Mouse (Mus musculus): ENCODE measurements around the gene Rnf144a.

The Rnf144a gene

DNA sequence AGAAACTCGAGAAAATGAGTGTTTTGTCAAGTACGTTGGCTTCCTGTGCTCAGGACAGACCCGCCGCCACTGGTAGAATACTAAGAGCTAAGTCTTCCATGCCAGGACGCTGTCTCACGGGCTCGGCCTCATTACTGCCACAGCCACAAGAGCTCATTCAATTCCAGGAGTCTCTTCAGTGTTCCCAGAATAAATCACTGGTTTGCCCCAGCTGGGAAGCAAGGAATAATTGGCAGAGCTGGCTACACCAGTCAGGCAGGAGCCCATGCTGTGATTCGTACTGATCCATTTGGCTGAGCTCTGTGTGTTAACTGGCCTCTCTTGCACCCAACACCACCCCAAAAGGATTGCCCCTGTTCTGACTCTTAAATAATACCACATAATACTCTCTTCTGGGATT, 45.0 kb downstream of the Rnf144a start:
- peak; percentile 80 to 89 for DNase-seq (ENCODE audit: low spot score in 2 of 2)

DNA sequence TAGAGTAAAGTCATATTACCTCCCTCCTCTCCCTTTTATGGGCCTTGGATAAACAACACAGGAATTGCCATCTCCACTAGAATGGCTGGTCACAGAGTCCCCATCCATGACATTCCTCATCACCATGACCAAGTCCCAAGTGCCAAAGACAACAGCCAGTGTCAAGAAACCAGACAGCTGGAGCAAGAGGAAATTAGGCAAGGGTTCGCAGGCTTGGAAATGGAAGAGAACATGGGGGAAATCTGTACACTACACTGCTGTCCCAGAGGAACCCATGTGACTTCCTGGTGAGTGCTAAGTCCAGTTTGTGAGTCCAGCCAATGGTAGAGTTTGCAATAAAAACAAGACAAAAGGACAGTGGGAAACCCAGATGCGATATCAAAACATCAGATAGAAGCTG, 47.7 kb downstream of the Rnf144a start:
- DNase-seq (ENCODE audit: low spot score in 2 of 2) = no peak

DNA sequence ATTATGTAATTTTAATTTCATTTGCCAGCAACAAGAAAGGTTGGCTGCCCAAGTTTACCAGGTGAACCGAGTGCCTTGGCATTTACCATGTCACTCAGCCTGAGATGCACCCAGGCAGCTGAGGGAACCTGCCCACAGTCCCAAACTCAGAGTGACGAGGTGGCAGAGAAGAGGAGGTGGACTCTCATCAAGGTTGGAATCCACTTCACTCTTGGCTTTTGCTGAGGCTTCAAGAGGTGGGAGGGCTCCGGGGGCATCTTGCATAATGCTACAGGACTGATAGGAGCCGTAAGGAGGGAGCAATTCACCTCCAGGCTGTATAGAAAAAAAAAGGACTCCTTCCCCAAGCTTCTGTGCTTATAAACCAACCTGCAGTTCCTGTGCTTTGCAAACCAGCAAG, 48.7 kb downstream of the Rnf144a start:
- DNase-seq (ENCODE audit: low spot score in 2 of 2) = no peak

DNA sequence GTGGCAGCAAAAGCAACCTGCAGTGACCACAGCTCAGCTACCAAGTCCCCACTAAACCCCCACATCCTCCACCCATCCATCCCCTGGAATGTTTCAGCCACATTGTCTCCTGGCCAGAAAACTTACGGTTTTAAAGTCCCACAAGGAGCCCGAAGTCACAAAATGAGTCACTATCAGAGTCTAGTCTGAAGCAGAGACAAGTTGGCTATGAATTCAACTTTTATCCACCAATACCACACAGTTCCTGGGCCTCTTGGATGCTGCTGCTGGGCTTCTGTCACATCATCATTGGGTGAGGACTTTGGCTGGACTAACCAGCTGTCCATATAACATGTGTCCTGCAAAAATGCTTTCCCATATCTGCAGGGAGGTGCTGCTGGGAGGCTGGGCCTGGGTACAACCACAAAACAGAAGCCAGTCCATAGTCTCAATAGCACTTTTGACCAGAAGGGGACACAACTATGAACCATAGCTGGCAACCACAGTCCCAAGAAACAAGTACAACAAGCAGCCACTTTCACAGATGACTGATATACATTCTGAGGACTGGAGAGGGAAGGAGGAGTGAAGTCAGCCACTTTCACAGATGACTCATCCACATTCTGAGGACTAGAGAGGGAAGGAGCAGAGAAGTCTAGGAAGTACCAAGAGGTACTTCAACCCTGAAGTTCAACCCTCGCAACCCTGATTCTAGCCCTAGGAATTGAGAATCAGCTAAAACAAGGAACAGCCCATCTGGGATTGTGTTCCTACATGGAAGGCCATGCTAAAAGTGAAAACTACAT, 49.3 kb downstream of the Rnf144a start:
- no peak for DNase-seq (ENCODE audit: low spot score in 2 of 2)

DNA sequence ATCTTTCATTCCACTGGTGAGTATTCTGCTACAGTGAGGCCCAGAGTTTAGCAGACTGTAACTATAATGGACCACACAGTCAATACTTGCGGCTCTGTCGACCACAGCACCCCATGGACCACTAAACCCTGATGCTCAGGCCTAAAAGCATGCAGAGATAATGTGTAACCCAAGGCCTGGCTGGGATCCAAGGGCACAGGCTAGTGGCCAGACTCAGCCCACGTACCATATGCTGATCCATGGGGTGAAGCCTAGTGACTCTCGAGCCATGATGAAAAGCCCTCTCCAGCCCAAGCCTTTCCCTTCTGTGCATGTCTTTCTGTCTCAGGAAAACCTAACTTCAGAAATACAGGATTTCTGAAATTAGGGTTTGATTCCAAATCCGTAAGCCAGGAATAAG, 50.2 kb downstream of the Rnf144a start:
- no peak for DNase-seq (ENCODE audit: low spot score in 2 of 2)

DNA sequence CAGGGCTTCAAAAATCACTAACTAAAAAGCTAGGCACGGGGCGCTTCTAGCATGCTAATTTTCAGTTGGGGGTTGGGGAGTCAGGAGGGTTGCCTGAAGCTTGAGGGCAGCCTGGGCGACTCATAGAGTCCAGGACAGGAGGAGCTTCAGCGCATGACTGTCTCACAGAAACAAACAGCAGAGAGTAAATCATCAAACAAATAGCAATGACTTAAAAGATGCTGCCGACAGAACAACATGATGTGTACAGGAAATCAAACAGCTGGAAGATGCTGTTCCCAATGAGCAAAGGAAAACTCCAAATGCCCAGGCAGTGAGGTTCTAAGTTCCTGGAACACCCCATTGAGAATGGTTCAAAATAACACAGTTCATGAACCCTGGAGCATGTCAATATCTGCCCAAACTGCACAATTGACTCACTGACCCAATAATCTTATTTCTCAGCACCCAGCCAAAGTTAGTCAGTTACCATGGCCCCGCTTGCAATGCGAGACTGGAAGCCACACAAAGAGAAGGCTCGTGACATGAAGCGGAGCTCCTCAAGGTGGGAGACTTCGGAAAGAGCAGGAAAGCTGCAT, 54.0 kb downstream of the Rnf144a start:
- DNase-seq (ENCODE audit: low spot score in 2 of 2) = no peak

DNA sequence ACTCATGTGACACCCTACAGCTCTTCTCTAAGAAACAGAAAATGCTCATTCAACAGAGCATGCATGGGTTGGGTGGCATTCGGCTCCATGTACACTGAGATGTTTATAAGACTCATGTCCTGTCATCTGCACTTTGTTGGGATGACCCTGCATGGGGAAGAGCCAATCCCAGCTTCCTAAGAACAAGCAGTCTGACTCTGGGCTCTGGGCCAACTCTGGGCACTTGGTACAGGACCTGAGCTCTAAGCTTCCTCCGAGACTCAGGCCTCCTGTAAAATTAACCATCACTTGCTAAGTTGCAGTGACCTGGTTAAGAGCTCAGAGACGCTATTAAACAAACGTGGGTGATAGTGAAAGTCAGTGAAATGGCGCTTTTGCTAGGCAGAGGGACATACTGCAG, 55.2 kb downstream of the Rnf144a start:
- DNase-seq (ENCODE audit: low spot score in 2 of 2) = peak; percentile 62 to 67

DNA sequence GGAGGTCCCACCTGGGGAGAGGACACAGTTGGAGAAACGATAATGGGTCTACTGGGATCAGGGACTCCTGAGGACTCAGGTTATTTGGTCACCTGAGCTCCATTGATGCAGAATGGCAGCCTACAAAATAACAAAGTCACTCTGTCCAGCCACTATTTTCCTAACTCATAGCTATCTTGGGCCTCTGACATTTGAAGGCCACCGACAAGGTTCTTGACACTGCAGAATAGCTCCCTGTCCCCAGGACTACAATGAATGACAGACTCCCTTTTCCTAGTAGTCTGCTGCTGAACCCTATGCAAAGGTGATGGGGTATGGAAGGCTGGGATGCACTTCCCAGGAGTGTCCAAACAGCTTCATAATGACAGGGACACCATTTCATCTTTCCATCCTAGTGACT, 55.8 kb downstream of the Rnf144a start:
- DNase-seq (ENCODE audit: low spot score in 2 of 2) = no peak

DNA sequence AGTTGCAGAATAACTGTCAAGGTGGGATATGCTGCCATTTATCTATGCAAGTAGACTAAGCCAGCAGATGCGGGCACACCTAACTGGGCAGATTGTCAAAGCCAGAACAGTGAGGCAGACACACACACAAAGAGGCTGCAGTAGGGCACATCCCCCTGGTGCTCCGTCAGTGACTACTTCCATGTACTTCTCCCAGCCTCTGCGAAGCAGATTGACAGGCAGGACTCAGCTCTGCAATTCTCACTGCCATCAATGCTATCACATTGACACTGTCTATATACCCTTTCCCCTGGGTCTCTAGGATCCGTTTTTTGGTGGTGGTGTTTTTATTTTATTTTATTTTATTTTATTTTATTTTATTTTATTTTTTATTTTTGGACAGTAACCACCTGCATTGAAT, 57.8 kb downstream of the Rnf144a start:
- DNase-seq (ENCODE audit: low spot score in 2 of 2) = no peak

DNA sequence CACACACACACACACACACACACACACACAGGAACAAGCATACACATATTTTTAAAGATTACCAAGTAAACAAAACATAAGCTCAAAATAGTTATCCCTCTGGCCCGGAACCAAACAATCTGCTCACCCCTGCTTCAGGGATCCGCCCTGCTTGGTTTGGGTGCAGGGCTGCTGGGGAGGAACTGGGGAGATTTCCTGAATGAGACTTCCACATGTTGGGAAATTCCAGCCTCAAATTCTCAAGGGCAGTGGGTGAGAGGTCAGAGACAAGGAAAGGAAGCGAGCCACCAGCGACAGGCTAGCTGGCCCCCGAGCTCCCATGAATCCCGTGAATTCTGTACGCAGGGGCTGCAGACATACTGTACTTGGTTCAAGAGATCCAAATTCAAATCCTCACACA, 58.9 kb downstream of the Rnf144a start:
- no peak for DNase-seq (ENCODE audit: low spot score in 2 of 2)

DNA sequence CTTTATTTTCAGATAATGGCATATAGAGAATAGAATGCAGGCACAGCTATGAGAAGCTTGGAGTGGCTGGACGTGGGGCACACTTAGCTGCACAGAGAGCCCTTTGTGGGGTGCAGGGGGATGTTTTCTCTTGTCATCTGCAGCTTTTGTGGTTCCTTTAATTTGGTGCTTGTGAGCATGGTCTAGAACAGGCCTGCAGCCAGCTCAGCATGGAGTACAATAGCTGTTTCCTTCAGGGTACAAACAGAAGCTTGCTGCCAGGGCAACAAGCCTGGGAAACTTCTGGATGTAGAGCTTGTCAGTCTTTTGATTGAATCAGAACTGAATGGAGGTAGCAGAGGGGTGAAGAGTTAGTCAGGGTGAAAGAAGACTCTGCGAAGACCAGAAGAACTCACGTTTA, 63.7 kb downstream of the Rnf144a start:
- DNase-seq (ENCODE audit: low spot score in 2 of 2) = peak; percentile 58 to 78

DNA sequence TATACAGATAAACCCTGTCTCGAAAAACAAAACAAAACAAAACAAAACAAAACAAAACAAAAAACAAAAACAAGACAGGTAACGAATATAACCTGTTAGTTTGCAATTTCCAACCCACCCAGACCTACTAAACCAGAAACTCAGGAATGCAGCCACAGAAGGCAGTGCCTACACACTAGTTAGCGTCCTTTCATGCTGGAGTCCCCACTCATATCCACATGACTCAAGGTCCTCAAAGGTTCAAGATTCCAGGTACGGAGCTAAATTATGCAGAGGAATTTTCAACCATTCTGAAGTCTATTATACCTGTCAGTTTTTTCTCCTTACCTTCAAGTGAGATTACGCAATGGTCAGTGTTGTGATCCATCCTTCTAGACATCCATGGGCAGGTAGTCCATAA, 70.6 kb downstream of the Rnf144a start:
- DNase-seq (ENCODE audit: low spot score in 2 of 2) = no peak

DNA sequence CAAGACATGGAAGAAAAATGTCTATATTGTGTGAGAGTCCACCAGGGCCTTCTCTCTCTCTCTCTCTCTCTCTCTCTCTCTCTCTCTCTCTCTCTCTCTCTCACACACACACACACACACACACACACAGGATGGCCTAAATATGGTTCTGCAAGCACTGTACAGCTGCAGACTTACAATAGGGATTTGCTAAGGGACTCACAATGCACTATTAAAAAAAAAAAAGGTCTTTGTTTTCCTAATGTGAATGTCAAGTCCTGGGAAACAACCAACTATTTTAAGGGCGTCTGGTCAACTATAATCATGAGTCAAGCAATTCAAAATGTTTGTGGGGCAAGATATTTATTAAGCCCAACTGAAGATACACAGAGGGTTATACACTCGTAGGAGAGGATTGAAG, 71.9 kb downstream of the Rnf144a start:
- DNase-seq (ENCODE audit: low spot score in 2 of 2) = no peak

DNA sequence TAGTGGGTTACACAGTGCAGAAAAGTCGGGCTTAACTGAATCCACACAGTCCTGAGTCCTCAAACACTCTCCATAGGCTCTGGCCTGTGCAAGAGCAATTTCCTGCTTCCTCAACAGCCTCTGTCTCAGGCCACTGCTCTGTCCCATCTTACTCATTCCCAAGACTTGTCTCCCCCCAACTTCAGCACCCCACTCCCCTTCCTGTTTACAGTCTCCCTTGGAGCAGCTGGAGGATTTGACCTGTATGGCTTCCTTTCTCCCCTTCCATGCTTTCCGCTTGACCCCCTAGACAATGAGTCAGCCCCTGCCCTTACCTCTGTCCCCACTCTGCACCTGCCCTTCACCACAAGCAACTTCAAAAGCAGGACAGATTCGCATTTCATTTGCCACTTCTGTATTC, 72.4 kb downstream of the Rnf144a start:
- no peak for DNase-seq (ENCODE audit: low spot score in 2 of 2)

DNA sequence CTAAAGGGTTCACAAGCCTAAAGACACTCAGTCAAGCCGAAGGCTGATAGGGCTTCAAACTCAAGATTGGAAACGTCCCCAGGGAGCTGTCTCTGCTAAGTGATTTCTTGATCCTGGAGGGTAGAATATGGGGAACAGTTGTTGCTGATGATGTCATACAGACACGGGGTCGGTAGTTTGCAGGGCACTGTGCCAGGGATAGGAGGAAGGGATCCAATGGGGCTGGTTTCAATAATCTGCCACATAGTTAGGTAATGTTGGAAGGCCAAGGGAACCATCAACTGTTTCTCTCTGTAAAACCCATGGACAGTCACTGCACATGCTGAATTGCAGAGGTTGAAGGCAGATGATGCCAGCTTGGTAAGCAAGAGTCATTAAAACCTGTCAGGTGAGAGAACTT, 73.0 kb downstream of the Rnf144a start:
- no peak for DNase-seq (ENCODE audit: low spot score in 2 of 2)

DNA sequence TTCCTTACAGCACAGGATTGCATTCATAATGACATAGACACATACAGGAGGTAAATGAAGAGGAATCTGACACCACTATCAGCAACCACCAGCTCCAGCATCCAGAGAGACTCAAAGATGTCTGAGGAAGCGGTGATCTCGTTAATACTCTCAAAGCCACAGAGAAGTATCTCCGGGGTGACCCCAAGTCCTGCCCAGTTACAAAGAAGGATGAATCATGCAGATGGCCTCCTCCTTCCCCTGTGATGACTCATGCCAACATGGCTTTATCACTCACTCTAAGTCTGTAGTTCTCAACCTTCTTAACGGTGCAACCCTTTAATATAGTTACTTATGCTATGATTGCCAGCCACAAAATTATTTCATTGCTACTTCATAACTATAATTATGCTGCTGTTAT, 74.4 kb downstream of the Rnf144a start:
- DNase-seq (ENCODE audit: low spot score in 2 of 2) = no peak

DNA sequence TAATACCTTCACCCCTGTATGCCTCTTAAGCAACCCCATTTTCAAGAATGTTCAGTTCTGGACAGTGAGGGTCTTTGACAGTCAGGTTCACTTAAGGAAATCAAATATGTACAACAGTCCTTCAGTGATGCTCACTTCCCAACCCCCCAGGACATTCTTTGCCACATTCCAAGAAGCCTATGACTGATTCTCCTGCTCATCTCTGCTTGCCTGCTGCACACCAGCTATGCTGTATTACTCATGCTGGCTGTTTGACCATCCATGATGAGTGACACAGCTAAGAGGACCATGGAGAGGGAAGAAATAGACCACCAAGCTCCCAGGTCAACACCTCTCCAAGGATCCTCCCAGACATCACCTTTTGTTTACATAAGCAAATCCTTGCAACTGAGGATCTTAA, 75.2 kb downstream of the Rnf144a start:
- no peak for DNase-seq (ENCODE audit: low spot score in 2 of 2)

DNA sequence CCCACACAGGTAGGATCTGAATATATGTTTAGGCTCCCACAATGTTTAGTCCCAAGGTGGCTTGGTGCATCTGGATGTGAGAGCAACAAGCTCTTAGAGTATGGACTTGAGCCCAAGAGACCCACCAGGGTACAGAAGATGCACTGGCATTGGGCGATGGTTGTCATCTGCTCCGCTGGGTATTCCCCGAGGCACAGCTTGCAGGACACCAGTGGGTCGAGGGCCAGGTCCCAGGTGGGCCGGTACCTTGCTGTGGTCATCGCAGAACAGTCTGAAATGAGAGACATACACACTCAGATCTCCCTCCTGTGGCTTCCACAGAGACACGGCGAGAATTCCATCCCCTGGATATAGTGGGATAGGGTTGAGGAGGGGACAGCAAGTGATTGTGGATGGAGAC, 75.9 kb downstream of the Rnf144a start:
- DNase-seq (ENCODE audit: low spot score in 2 of 2) = no peak

DNA sequence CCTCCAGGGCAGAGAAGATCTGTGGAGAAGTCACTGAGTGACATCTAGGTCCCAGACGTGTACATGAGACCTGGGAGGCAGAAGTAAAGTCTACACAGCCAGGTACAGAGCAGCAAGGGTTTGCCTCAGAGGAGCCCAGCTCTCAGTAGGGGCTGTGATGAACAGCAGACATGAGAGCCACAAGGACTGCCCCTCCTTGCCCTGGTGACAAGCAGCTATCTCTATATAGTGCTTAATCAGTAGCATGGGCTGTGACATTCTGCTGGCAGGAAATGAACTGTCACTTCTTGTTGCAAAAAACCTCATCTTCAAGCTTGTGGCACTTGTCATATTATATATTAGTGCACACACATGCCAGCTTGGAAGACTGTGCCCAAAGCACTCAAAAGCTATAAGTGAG, 81.4 kb downstream of the Rnf144a start:
- DNase-seq (ENCODE audit: low spot score in 2 of 2) = no peak

DNA sequence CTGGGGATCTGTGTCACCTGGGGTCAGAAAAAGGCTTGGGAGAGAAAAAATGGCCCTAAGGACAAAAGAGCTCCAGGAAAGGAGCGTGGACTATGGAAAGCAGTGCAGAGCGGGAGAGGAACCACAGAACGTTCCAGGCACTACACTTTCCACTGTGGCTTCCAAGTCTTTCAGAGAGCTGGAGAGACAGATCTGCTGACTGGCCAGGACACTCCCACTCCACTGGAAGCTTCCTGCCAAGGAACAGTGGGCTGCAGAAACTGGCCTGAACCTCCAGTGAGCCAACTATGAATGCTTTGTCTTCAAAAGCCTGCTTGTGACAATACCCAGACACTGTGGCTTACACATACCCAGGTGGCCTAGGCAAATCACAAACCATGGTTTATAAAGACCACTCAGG, 84.0 kb downstream of the Rnf144a start:
- peak; percentile 68 to 77 for DNase-seq (ENCODE audit: low spot score in 2 of 2)

DNA sequence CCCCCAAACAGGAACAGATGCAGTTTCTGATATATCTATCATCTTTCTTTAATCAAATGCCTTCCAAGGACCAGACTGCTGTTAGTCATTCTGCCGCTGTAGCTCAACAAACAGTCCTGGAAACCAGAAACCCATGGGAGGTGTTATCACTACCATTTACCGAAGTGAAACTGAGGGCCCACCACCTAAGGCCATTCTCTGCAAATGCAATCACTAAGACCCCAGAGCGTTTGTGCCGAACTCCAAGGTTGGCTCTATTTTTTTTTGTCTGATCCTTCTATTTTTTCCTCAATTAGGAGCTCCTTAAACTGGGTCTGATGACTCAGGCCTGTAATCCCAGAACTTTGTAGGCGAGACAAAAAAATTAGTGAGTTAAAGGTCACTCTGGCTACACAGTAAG, 85.3 kb downstream of the Rnf144a start:
- no peak for DNase-seq (ENCODE audit: low spot score in 2 of 2)

DNA sequence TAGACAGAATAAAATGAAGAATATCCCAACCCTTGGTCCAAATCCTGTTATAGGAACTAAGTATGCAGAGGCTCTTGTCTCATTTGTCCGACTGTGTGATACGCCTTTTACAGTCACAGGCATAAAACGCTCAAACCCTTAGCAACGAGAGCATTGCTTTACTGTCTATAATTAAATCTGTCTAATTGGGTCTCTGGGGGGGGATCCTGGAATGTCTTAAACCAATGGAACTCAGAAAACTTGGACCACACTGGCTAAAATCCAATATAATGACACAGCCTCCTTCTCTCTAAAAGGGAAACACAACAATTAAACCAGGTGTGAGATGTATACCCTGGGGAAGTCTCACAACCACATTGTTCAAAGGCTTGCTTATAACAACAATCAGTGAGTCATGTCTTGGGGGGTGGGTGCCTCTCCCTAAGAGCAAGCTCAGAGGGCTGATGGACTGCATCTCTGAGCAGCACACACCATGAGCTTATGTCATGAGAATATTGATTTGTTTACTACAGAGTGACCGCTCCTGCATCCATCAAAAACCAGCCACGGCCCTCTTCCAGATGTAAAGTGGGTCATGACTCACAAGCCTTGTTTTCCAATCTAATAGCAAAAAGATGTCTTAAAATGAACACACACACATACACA, 85.9 kb downstream of the Rnf144a start:
- no peak for DNase-seq (ENCODE audit: low spot score in 2 of 2)

DNA sequence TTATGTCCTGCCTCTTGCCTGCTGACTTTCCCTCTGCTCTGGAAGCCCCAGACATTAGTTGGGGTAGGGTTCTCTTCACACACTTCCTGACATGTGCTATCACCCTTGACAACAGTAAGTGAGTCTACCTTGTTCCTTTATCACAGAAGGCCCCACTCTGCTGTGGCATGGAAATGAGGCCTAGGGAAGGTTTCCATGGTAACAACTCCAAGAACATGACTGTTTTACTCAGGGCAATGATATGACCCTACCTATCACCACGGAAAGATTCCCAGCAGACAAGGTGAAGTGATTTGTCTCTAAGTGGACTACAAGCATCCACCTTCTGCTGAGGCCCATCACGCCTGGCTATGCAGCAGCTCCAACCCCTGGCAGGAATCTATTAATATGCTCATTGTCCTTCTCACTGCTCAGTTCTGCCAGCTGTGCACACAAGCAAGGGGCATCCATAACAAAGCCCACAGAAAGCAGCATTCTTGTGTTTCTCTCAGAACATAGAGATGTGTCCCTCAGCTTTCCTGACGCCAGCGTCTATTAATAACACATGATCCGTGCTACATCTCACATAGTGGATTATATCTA, 91.2 kb downstream of the Rnf144a start:
- no peak for DNase-seq (ENCODE audit: low spot score in 2 of 2)

Data from right cerebral cortex, postnatal 10 days (tissue).